Mouse (Mus musculus) MEL (cell line): Measurements from ENCODE around the gene Hps4.

ENCODE experiments used
- EP300 ChIP-seq, 2 experiments: IDR thresholded peaks; 2 replicates each; pipeline ENCODE4 v1.6.1; 2011; ENCODE audit warnings: improper control_type of control experiment in 2 of 2, low read length in 2 of 2, low read depth in 1 of 2, mild to moderate bottlenecking in 1 of 2
- MEF2A ChIP-seq: IDR thresholded peaks from 2 replicates; pipeline ENCODE4 v1.6.1; 2014; ENCODE audit warnings: low read depth, mild to moderate bottlenecking, inconsistent platforms, low read length, improper control_type of control experiment; ENCODE audit not compliant: poor library complexity, insufficient replicate concordance, severe bottlenecking; ENCODE audit errors: extremely low read depth

- TF ChIP-seq EP300 (IDR thresholded peaks at IDR 0.05; ENCODE audit: low read depth in 1 of 2, low read length in 2 of 2) (no peak), MEF2A (no peak)
Observed at GRCm38 (mm10) chr5:112394415-112394763, 51.5 kb downstream of the Hps4 start.
